Mouse (Mus musculus) liver, embryonic 14.5 days (tissue): ENCODE results near the gene Kif17. TPM values are rescaled to one million over a fixed set of nuclear protein-coding genes. Genes with fewer than 3 reads are reported as not detected.

ENCODE experiments used
- ATAC-seq: fragments of 200-750 bp; cut with Nextera tagmentation; 2 replicates; pipeline ENCODE4 v1.8.0; 2017; ENCODE audit warnings: moderate number of reproducible peaks, mild to moderate bottlenecking, moderate library complexity; ENCODE audit not compliant: insufficient read depth
- DNase-seq, 3 experiments: peaks; one replicate each; pipeline ENCODE4 v3.0.0-alpha.2; 2012 to 2013; ENCODE audit warnings: low read depth in 3 of 3, low spot score in 3 of 3
- H3K27ac ChIP-seq: fragments of 300-500 bp; sonication (generic); 2 replicates; pipeline ENCODE4 v1.5.1; 2014; ENCODE audit warnings: moderate library complexity, mild to moderate bottlenecking, control low read depth, inconsistent platforms
- H3K27me3 ChIP-seq: fragments of 300-500 bp; sonication (generic); 2 replicates; pipeline ENCODE4 v1.6.1; 2014; ENCODE audit warnings: mild to moderate bottlenecking, low read length, moderate library complexity; ENCODE audit not compliant: control insufficient read depth, insufficient read depth
- H3K36me3 ChIP-seq: fragments of 300-500 bp; sonication (generic); replicated peaks from 2 replicates; pipeline ENCODE4 v1.6.1; 2014; ENCODE audit warnings: low read depth; ENCODE audit not compliant: control insufficient read depth, insufficient read depth
- H3K4me1 ChIP-seq, 2 experiments: fragments of 200-500 bp in 1 of 2; fragments of 300-500 bp in 1 of 2; sonication (generic) in 1 of 2; replicated peaks; 2 replicates each; pipeline ENCODE4 v1.6.1; 2012 to 2014; ENCODE audit warnings: antibody characterized with exemption in 1 of 2, inconsistent platforms in 1 of 2, low read length in 1 of 2; ENCODE audit not compliant: control insufficient read depth in 2 of 2, insufficient read depth in 2 of 2
- H3K4me2 ChIP-seq: fragments of 300-500 bp; sonication (generic); 2 replicates; pipeline ENCODE4 v1.6.1; 2014; ENCODE audit warnings: low read depth, mild to moderate bottlenecking, control low read depth, moderate library complexity
- H3K4me3 ChIP-seq, 2 experiments: fragments of 200-500 bp in 1 of 2; fragments of 300-500 bp in 1 of 2; sonication (generic) in 1 of 2; 2 replicates each; pipeline ENCODE4 v1.5.1; 2012 to 2014; ENCODE audit warnings: low read depth in 2 of 2, low read length in 2 of 2, mild to moderate bottlenecking in 2 of 2, control low read depth in 1 of 2, inconsistent platforms in 1 of 2, moderate library complexity in 1 of 2; ENCODE audit not compliant: insufficient read depth in 1 of 2
- H3K9ac ChIP-seq: fragments of 300-500 bp; sonication (generic); replicated peaks from 2 replicates; pipeline ENCODE4 v1.6.1; 2014; ENCODE audit warnings: mild to moderate bottlenecking, control low read depth, moderate library complexity
- H3K9me3 ChIP-seq: fragments of 300-500 bp; sonication (generic); 2 replicates; pipeline ENCODE4 v1.6.1; 2016; ENCODE audit warnings: low read length, mixed read lengths; ENCODE audit not compliant: control insufficient read depth
- CTCF ChIP-seq: IDR thresholded peaks from 2 replicates; pipeline ENCODE4 v1.5.1; 2016; ENCODE audit warnings: antibody characterized with exemption, low read depth, control low read depth
- EP300 ChIP-seq: IDR thresholded peaks from 2 replicates; pipeline ENCODE4 v1.6.1; 2016; ENCODE audit warnings: antibody characterized with exemption, low read depth
- WGBS: fragments of 180-500 bp; shearing (Covaris S2); extraction: QIAGEN DNeasy Blood & Tissue Kit; methylation state at CpG from one replicate; pipeline ENCODE4 v1.1.7; 2014; ENCODE audit not compliant: insufficient replicate concordance; 5-methylcytosine and 5-hydroxymethylcytosine counted together
- polyA plus RNA-seq, 2 experiments: library from polyadenylated mRNA; depleted of rRNA in 1 of 2; stranded (reverse) in 1 of 2; unstranded in 1 of 2; fragments of >200 nt; fragmentation: Nextera tagmentation in 1 of 2; extraction: Ambion mirVana in 1 of 2; gene quantifications; 2 replicates each; pipeline versions ENCODE4 v1.2.1 to v1.2.3; 2012 to 2014

The Kif17 gene
- polyA plus RNA-seq, 2 experiments = 0.06 to 0.19 TPM

GRCm38 (mm10) chr4:138312105-138312504 lies 61.9 kb downstream of the Kif17 start:
- no peak overlapping the region for H3K9ac ChIP-seq
- no peaks in the 10 kb centered on the region for H3K27me3 ChIP-seq
- no peak overlapping the region for H3K4me2 ChIP-seq
- H3K27ac ChIP-seq = no peak overlapping the region
- WGBS = 83% methylated on average over 3 of the region's 3 CpGs
- ATAC-seq (no peak), DNase-seq (no peak)
- peaks cover 38% of the 10 kb centered on the region for H3K36me3 ChIP-seq
- no peaks in the 10 kb centered on the region for H3K4me1 ChIP-seq
- TF ChIP-seq CTCF = no peak
- TF ChIP-seq EP300 = no peak
- no peaks in the 10 kb centered on the region for H3K9me3 ChIP-seq
- no peak overlapping the region for H3K4me3 ChIP-seq

- no peak for ATAC-seq
- 79% methylated on average over 11 of the region's 11 CpGs for WGBS
- Histone ChIP-seq H3K27me3 (no peaks in the 10 kb centered on the region), H3K9me3 (no peaks in the 10 kb centered on the region), H3K9ac (no peak overlapping the region), H3K27ac (no peak overlapping the region), H3K4me3 (no peak overlapping the region), H3K4me1 (no peaks in the 10 kb centered on the region), H3K36me3 (peaks cover 32% of the 10 kb centered on the region), H3K4me2 (no peak overlapping the region)
- no peak for DNase-seq
- no peak for TF ChIP-seq CTCF
- no peak for TF ChIP-seq EP300
Measured at GRCm38 (mm10) chr4:138313021-138313420, 62.8 kb downstream of the Kif17 start.

- peaks cover 28% of the 10 kb centered on the region for H3K36me3 ChIP-seq
- no peak for DNase-seq
- no peaks in the 10 kb centered on the region for H3K4me1 ChIP-seq
- H3K9ac ChIP-seq = no peak overlapping the region
- no peak for ATAC-seq
- H3K27ac ChIP-seq = no peak overlapping the region
- no peaks in the 10 kb centered on the region for H3K9me3 ChIP-seq
- no peak overlapping the region for H3K4me3 ChIP-seq
- 71% methylated on average over 4 of the region's 4 CpGs for WGBS
- TF ChIP-seq EP300 (no peak), CTCF (no peak)
- H3K27me3 ChIP-seq = no peaks in the 10 kb centered on the region
- no peak overlapping the region for H3K4me2 ChIP-seq
Measured at GRCm38 (mm10) chr4:138313795-138314194, 63.6 kb downstream of the Kif17 start.

GRCm38 (mm10) chr4:138315781-138316180 lies 65.5 kb downstream of the Kif17 start:
- Histone ChIP-seq H3K27me3 (no peaks in the 10 kb centered on the region), H3K36me3 (peaks cover 17% of the 10 kb centered on the region), H3K4me3 (no peak overlapping the region), H3K4me1 (no peaks in the 10 kb centered on the region), H3K9me3 (no peaks in the 10 kb centered on the region), H3K27ac (no peak overlapping the region), H3K4me2 (no peak overlapping the region), H3K9ac (no peak overlapping the region)
- TF ChIP-seq CTCF (peak; percentile 80), EP300 (no peak)
- ATAC-seq (no peak), DNase-seq (no peak)
- 59% methylated on average over 9 of the region's 9 CpGs for WGBS

GRCm38 (mm10) chr4:138316369-138316768 lies 66.1 kb downstream of the Kif17 start:
- Histone ChIP-seq H3K4me1 (no peaks in the 10 kb centered on the region), H3K9ac (no peak overlapping the region), H3K27ac (no peak overlapping the region), H3K36me3 (peaks cover 11% of the 10 kb centered on the region), H3K4me2 (no peak overlapping the region), H3K4me3 (no peak overlapping the region), H3K27me3 (no peaks in the 10 kb centered on the region), H3K9me3 (no peaks in the 10 kb centered on the region)
- ATAC-seq (no peak), DNase-seq (no peak)
- TF ChIP-seq CTCF (peak; percentile 46; the same call in 1 of the 2 replicates), EP300 (no peak)
- WGBS = 87% methylated on average over 6 of the region's 6 CpGs
